Mouse (Mus musculus) heart, adult 18-20 months (tissue): ENCODE measurements around the gene Ly6g6d. TPM values are rescaled to one million over a fixed set of nuclear protein-coding genes. Genes with fewer than 3 reads are reported as not detected.

Experiments
- DNase-seq, 2 experiments: peaks; one replicate each; pipeline ENCODE4 v3.0.0; 2021 to 2022; ENCODE audit warnings: mixed read lengths in 1 of 2
- total RNA-seq, 2 experiments: library from RNA; stranded (reverse); gene quantifications; 2 replicates each; pipeline ENCODE4 v1.2.3; 2021

Ly6g6d gene
- total RNA-seq, 2 experiments from 2014 or later, result 0.57 TPM; not detected in 1

GRCm38 (mm10) chr17:35024261-35024660 lies 53.6 kb downstream of the Ly6g6d start:
- no peak for DNase-seq

DNA sequence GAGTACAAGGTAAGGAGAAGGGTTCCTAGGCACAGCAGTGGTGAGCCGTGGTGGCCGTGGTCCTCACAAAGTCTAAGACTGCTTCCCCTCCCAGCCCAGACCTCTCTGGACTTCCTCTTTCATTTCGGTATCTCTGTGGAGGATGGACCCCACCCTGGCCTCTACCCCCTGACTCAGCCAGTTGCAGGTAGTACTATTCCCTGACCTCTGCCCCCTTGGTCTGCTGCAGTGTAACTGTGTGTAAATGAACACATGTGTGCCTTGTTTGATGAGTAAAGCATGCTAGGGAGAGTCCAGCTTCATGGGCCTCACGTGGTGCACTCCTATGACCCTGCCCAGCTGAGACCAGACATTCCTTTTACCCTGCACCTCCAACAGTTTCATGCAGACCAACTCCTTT lies 54.1 kb downstream of the Ly6g6d start:
- DNase-seq, result peak in 1 of 2 experiments; percentile 47

- DNase-seq, result no peak
Measured at GRCm38 (mm10) chr17:35023221-35023620, 54.6 kb downstream of the Ly6g6d start.

GRCm38 (mm10) chr17:35022541-35023060 lies 55.3 kb downstream of the Ly6g6d start:
- DNase-seq, result no peak

GRCm38 (mm10) chr17:35021842-35022477 lies 55.9 kb downstream of the Ly6g6d start:
- DNase-seq, result peak; percentile 58 to 63

Other genes starting within 250 kb of the Ly6g6d start
- 1 to 10 TPM; 8.5 to 9.5 TPM for gene Stk19, start 241.1 kb downstream of the Ly6g6d start, total RNA-seq
- gene Dxo, start 241.0 kb downstream of the Ly6g6d start, total RNA-seq, result 10 to 100 TPM in 1 of 2 experiments, 1 to 10 TPM in 1; 9.8 to 13.3 TPM
- gene Skiv2l, start 227.9 kb downstream of the Ly6g6d start, total RNA-seq, result 10 to 100 TPM; 20.5 to 21.0 TPM
- gene Nelfe, start 227.7 kb downstream of the Ly6g6d start, total RNA-seq, result 10 to 100 TPM; 14.4 to 15.2 TPM
- 10 to 100 TPM in 1 of 2 experiments, 1 to 10 TPM in 1; 3.3 to 13.7 TPM for gene Cfb, start 215.5 kb downstream of the Ly6g6d start, total RNA-seq
- 1 to 10 TPM; 7.4 to 7.7 TPM for gene Zbtb12, start 198.6 kb downstream of the Ly6g6d start, total RNA-seq
- not detected for gene Gm20547, start 196.0 kb downstream of the Ly6g6d start, total RNA-seq
- gene C2, start 179.8 kb downstream of the Ly6g6d start, total RNA-seq, result 1 to 10 TPM; 2.8 to 4.1 TPM
- gene Ehmt2, start 179.6 kb downstream of the Ly6g6d start, total RNA-seq, result 10 to 100 TPM; 38.1 to 42.7 TPM
- under 1 TPM in 1 of 2 experiments, not detected in 1; 0.62 TPM for gene Slc44a4, start 163.6 kb downstream of the Ly6g6d start, total RNA-seq
- 10 to 100 TPM; 14.6 to 15.9 TPM for gene Neu1, start 146.8 kb downstream of the Ly6g6d start, total RNA-seq
- gene Hspa1b, start 118.8 kb downstream of the Ly6g6d start, total RNA-seq, result 10 to 100 TPM; 15.5 to 68.2 TPM
- gene Gm20481, start 108.2 kb downstream of the Ly6g6d start, total RNA-seq, result not detected
- 10 to 100 TPM; 17.5 to 41.5 TPM for gene Hspa1a, start 105.9 kb downstream of the Ly6g6d start, total RNA-seq
- 10 to 100 TPM in 1 of 2 experiments, 1 to 10 TPM in 1; 9.8 to 10.8 TPM for gene Hspa1l, start 105.4 kb downstream of the Ly6g6d start, total RNA-seq
- gene Lsm2, start 96.2 kb downstream of the Ly6g6d start, total RNA-seq, result 10 to 100 TPM; 16.3 to 18.0 TPM
- 10 to 100 TPM; 32.4 to 35.1 TPM for gene Vars, start 77.1 kb downstream of the Ly6g6d start, total RNA-seq
- 10 to 100 TPM; 13.1 to 14.1 TPM for gene Vwa7, start 61.5 kb downstream of the Ly6g6d start, total RNA-seq
- gene Sapcd1, start 50.0 kb downstream of the Ly6g6d start, total RNA-seq, result not detected
- not detected for gene Msh5, start 31.3 kb downstream of the Ly6g6d start, total RNA-seq
- 10 to 100 TPM; 30.4 to 32.4 TPM for gene Clic1, start 28.1 kb downstream of the Ly6g6d start, total RNA-seq
- gene Ddah2, start 19.0 kb downstream of the Ly6g6d start, total RNA-seq, result 10 to 100 TPM; 14.0 to 19.8 TPM
- gene Ly6g6c, start 12.7 kb downstream of the Ly6g6d start, total RNA-seq, result not detected
- gene Mpig6b, start 11.9 kb downstream of the Ly6g6d start, total RNA-seq, result under 1 TPM; 0.31 to 0.87 TPM
- gene Ly6g6e, start 1.2 kb downstream of the Ly6g6d start, total RNA-seq, result not detected
- gene Ly6g6f, start 7.5 kb upstream of the Ly6g6d start, total RNA-seq, result not detected
- gene Abhd16a, start 11.2 kb upstream of the Ly6g6d start, total RNA-seq, result 10 to 100 TPM; 55.1 to 59.5 TPM
- not detected for gene Ly6g5c, start 30.2 kb upstream of the Ly6g6d start, total RNA-seq
- not detected for gene Ly6g5b, start 37.4 kb upstream of the Ly6g6d start, total RNA-seq
- 10 to 100 TPM in 1 of 2 experiments, 1 to 10 TPM in 1; 7.3 to 10.5 TPM for gene Gpank1, start 43.4 kb upstream of the Ly6g6d start, total RNA-seq
- 100 to 1,000 TPM; 149 to 150 TPM for gene Csnk2b, start 44.0 kb upstream of the Ly6g6d start, total RNA-seq
- gene D17H6S53E, start 48.3 kb upstream of the Ly6g6d start, total RNA-seq, result 10 to 100 TPM; 25.3 to 28.5 TPM
- not detected for gene Apom, start 54.0 kb upstream of the Ly6g6d start, total RNA-seq
- gene Bag6, start 57.1 kb upstream of the Ly6g6d start, total RNA-seq, result 100 to 1,000 TPM; 242 to 244 TPM
- gene Prrc2a, start 86.8 kb upstream of the Ly6g6d start, total RNA-seq, result 100 to 1,000 TPM; 125 to 144 TPM
- gene Aif1, start 98.0 kb upstream of the Ly6g6d start, total RNA-seq, result 1 to 10 TPM; 3.7 to 4.8 TPM
- gene Lst1, start 110.4 kb upstream of the Ly6g6d start, total RNA-seq, result 1 to 10 TPM; 2.0 to 3.3 TPM
- 10 to 100 TPM in 1 of 2 experiments, 1 to 10 TPM in 1; 1.5 to 12.1 TPM for gene Ltb, start 116.4 kb upstream of the Ly6g6d start, total RNA-seq
- under 1 TPM; 0.25 to 0.28 TPM for gene Tnf, start 123.9 kb upstream of the Ly6g6d start, total RNA-seq
- gene Lta, start 127.3 kb upstream of the Ly6g6d start, total RNA-seq, result 1 to 10 TPM in 1 of 2 experiments, not detected in 1; 1.0 TPM
- gene Gm16181, start 142.8 kb upstream of the Ly6g6d start, total RNA-seq, result not detected
- gene Atp6v1g2, start 155.6 kb upstream of the Ly6g6d start, total RNA-seq, result 1 to 10 TPM; 2.1 to 2.3 TPM
- gene Nfkbil1, start 157.7 kb upstream of the Ly6g6d start, total RNA-seq, result 1 to 10 TPM; 8.2 to 8.3 TPM
- 10 to 100 TPM; 77.3 to 83.1 TPM for gene Ddx39b, start 163.7 kb upstream of the Ly6g6d start, total RNA-seq
- gene H2-D1, start 184.7 kb upstream of the Ly6g6d start, total RNA-seq, result 100 to 1,000 TPM; 164 to 263 TPM
- 1 to 10 TPM; 2.6 to 3.9 TPM for gene H2-Q1, start 242.3 kb upstream of the Ly6g6d start, total RNA-seq